In the genomic region with DNA sequence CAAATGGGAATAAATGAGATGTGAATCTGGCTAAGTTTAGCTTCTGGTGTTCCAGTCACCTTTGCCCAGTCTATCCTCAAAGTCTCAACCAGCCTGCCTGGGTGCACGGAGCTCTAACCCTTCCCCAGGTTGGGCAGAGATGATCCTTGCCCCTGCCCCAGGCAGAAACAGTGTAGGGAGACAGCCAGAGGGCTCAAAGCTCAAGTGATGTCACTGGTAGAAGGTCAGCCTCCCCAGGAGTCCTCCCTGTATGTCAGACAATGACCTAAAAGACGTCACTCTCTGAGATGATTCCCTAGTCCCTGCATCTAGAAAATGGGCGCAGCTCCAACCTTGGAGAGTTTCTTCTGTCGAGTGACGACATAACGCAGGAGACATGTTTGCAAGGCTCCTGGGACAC, we compare ENCODE assay signal across 34 mouse cellular contexts. TPM values are rescaled to one million over a fixed set of nuclear protein-coding genes. Genes with fewer than 3 reads are reported as not detected.
A peak's percentile ranks its signal among the peaks of the same experiment; 100 is the strongest.
DNase-seq lines count a peak whose midpoint lies in the region; ATAC-seq lines count a peak whose summit lies in the region.
"Had no signal": no experiment of that assay in that cellular context is flagged by ENCODE, and none has a peak within 500 bp of the region (broad histone marks: within the 10 kb centered on the region; RNA-seq: fewer than 3 reads in every experiment).

No protein-coding gene starts in this region.

- H3K4me3 ChIP-seq in kidney, embryonic 14.5 days (ENCODE audit: low read length): no peak overlapping the region
- H3K4me3 ChIP-seq: forebrain, embryonic 13.5 days; hindbrain, embryonic 12.5 days; intestine, embryonic 15.5 days; limb, embryonic 10.5 days; limb, embryonic 15.5 days; liver, embryonic 13.5 days; megakaryocyte, embryonic 14.5 days; midbrain, embryonic 12.5 days; neural tube, embryonic 13.5 days had no signal

- H3K9me3 ChIP-seq in kidney, embryonic 14.5 days (ENCODE audit: control insufficient read depth, low read length): no peaks in the 10 kb centered on the region
- H3K9me3 ChIP-seq: forebrain, embryonic 13.5 days; G1E; hindbrain, embryonic 12.5 days; intestine, embryonic 15.5 days; limb, embryonic 10.5 days; limb, embryonic 15.5 days; liver, embryonic 13.5 days; midbrain, embryonic 12.5 days; neural tube, embryonic 13.5 days had no signal

- no peak for ATAC-seq in kidney, embryonic 14.5 days (ENCODE audit: low FRiP score, low TSS enrichment)
- ATAC-seq: forebrain, embryonic 13.5 days; hindbrain, postnatal 0 days; lung, postnatal 0 days had no signal

- no peak overlapping the region for H3K27ac ChIP-seq in kidney, embryonic 14.5 days (ENCODE audit: low read depth, low read length)
- H3K27ac ChIP-seq: forebrain, embryonic 13.5 days; hindbrain, embryonic 12.5 days; hindbrain, postnatal 0 days; intestine, embryonic 15.5 days; limb, embryonic 10.5 days; limb, embryonic 15.5 days; liver, embryonic 13.5 days; midbrain, embryonic 12.5 days; neural tube, embryonic 13.5 days had no signal

- WGBS in kidney, embryonic 14.5 days: 80% methylated on average over 6 of the region's 6 CpGs

- H3K36me3 ChIP-seq in kidney, embryonic 14.5 days (ENCODE audit: control insufficient read depth, insufficient read depth, low read length): no peaks in the 10 kb centered on the region
- H3K36me3 ChIP-seq: G1E; hindbrain, embryonic 12.5 days; intestine, embryonic 15.5 days; limb, embryonic 10.5 days; limb, embryonic 15.5 days; liver, embryonic 13.5 days; midbrain, embryonic 12.5 days; neural tube, embryonic 13.5 days had no signal

- no peaks in the 10 kb centered on the region for H3K27me3 ChIP-seq in kidney, embryonic 14.5 days (ENCODE audit: control insufficient read depth, insufficient read depth, low read length)
- H3K27me3 ChIP-seq: forebrain, embryonic 13.5 days; hindbrain, embryonic 12.5 days; intestine, embryonic 15.5 days; limb, embryonic 15.5 days; liver, embryonic 13.5 days; midbrain, embryonic 12.5 days; neural tube, embryonic 13.5 days had no signal

- no peak overlapping the region for H3K4me2 ChIP-seq in kidney, embryonic 14.5 days (replicated peaks; ENCODE audit: low read depth, low read length)
- H3K4me2 ChIP-seq: forebrain, embryonic 13.5 days; heart, embryonic 11.5 days; hindbrain, embryonic 12.5 days; intestine, embryonic 15.5 days; limb, embryonic 15.5 days; liver, embryonic 13.5 days; midbrain, embryonic 12.5 days; neural tube, embryonic 13.5 days had no signal

- H3K9ac ChIP-seq in kidney, embryonic 14.5 days (ENCODE audit: low read depth, low read length): no peak overlapping the region
- H3K9ac ChIP-seq: forebrain, embryonic 13.5 days; hindbrain, embryonic 12.5 days; intestine, embryonic 15.5 days; limb, embryonic 15.5 days; liver, embryonic 13.5 days; midbrain, embryonic 12.5 days; neural tube, embryonic 13.5 days had no signal

- no peaks in the 10 kb centered on the region for H3K4me1 ChIP-seq in kidney, embryonic 14.5 days (ENCODE audit: control insufficient read depth, insufficient read depth, low read length)
- H3K4me1 ChIP-seq: forebrain, embryonic 13.5 days; hindbrain, embryonic 12.5 days; intestine, embryonic 15.5 days; limb, embryonic 10.5 days; limb, embryonic 15.5 days; liver, embryonic 13.5 days; megakaryocyte, embryonic 14.5 days; midbrain, embryonic 12.5 days; neural tube, embryonic 13.5 days had no signal

- peak; percentile 48 for DNase-seq in kidney, adult 18-20 months
- DNase-seq in kidney, adult 8-10 months: peak; percentile 81 to 85
- peak; percentile 73 to 85 for DNase-seq in kidney, postnatal 36 days
- no peak for DNase-seq in retina, embryonic 14.5 days (ENCODE audit: low spot score)
- DNase-seq in adrenal gland, adult 2 months: no peak
- no peak for DNase-seq in spleen, adult 12 weeks (ENCODE audit: low spot score)
- DNase-seq: adrenal gland, postnatal 14 days; cerebellum, adult 11 months; cerebellum, adult 9-10 months; cerebellum, postnatal 36 days; gastrocnemius, postnatal 14 days; heart, adult 18-20 months; heart, postnatal 36 days; layer of hippocampus, adult 9-11 months; liver, embryonic 13.5 days; lung, postnatal 4 days; right cerebral cortex, postnatal 14 days; spleen, adult 18-20 months had no signal

RNA-seq across cellular contexts. Expression of a gene that starts 14.5 kb away (rescaled TPM):
- polyA plus RNA-seq in kidney, embryonic 14.5 days (2014; fragmentation: Nextera tagmentation; extraction: Ambion mirVana): 4.1 and 6.8 TPM in 2 replicates
- total RNA-seq in adrenal gland, adult 2 months (2021): 10 to 100 TPM; 32.1 to 36.1 TPM
- polyA plus RNA-seq in adrenal gland, adult 2 months (2012; rRNA removed): 14.4 and 14.6 TPM in 2 replicates

RNA-seq across cellular contexts. Expression of a gene that starts 59.2 kb away (rescaled TPM):
- 6.5 and 8.2 TPM in 2 replicates for polyA plus RNA-seq in kidney, embryonic 14.5 days (2014; fragmentation: Nextera tagmentation; extraction: Ambion mirVana)
- not detected for total RNA-seq in adrenal gland, adult 2 months (2021)
- not detected in 2 replicates for polyA plus RNA-seq in adrenal gland, adult 2 months (2012; rRNA removed)
- total RNA-seq: adrenal gland, postnatal 14 days; G1E; gastrocnemius, postnatal 14 days; heart, adult 18-20 months; heart, postnatal 36 days; hindbrain, postnatal 0 days had no signal
- polyA plus RNA-seq: embryonic facial prominence, embryonic 11.5 days; forebrain, embryonic 13.5 days; G1E; heart, embryonic 11.5 days; hindbrain, embryonic 12.5 days; intestine, embryonic 15.5 days; limb, embryonic 10.5 days; liver, embryonic 13.5 days; midbrain, embryonic 12.5 days; neural tube, embryonic 13.5 days; testis, adult 2 months; urinary bladder, adult 2 months had no signal

Comparison
In these comparisons a context has a peak if more than half of its experiments do, and no peak if none do; other contexts are left out.
1. DNase-seq: peak in kidney, adult 18-20 months (single experiment), kidney, adult 8-10 months (2 of 2) and kidney, postnatal 36 days (2 of 2); none in retina, embryonic 14.5 days (single experiment), adrenal gland, adult 2 months (single experiment) and spleen, adult 12 weeks (single experiment).